Mouse (Mus musculus) WW6 (cell line): ENCODE measurements around the gene Ttc7b.

Experiments
- DNase-seq: peaks from one replicate; pipeline ENCODE4 v3.0.0-alpha.2; 2013; ENCODE audit warnings: low read depth, low spot score

Gene Ttc7b

GRCm38 (mm10) chr12:100276607-100277533 is 243.8 kb downstream of the Ttc7b start:
- DNase-seq: no peak

GRCm38 (mm10) chr12:100275850-100276249 is 244.8 kb downstream of the Ttc7b start:
- no peak for DNase-seq

GRCm38 (mm10) chr12:100273033-100273432 is 247.6 kb downstream of the Ttc7b start:
- no peak for DNase-seq

GRCm38 (mm10) chr12:100269967-100270662 is 250.5 kb downstream of the Ttc7b start:
- no peak for DNase-seq

- no peak for DNase-seq
Measured at GRCm38 (mm10) chr12:100268011-100268410, 252.6 kb downstream of the Ttc7b start.

- DNase-seq: no peak
Measured at GRCm38 (mm10) chr12:100265546-100266309, 254.9 kb downstream of the Ttc7b start.

- DNase-seq: no peak
Measured at GRCm38 (mm10) chr12:100264941-100265340, 255.7 kb downstream of the Ttc7b start.

- DNase-seq: no peak
Measured at GRCm38 (mm10) chr12:100262846-100263245, 257.8 kb downstream of the Ttc7b start.

- DNase-seq: no peak
Measured at GRCm38 (mm10) chr12:100261761-100262160, 258.9 kb downstream of the Ttc7b start.

- no peak for DNase-seq
Measured at GRCm38 (mm10) chr12:100260151-100260550, 260.5 kb downstream of the Ttc7b start.

GRCm38 (mm10) chr12:100257779-100258178 is 262.8 kb downstream of the Ttc7b start:
- no peak for DNase-seq

- no peak for DNase-seq
Measured at GRCm38 (mm10) chr12:100255441-100255949, 265.1 kb downstream of the Ttc7b start.

- no peak for DNase-seq
Measured at GRCm38 (mm10) chr12:100254471-100254870, 266.2 kb downstream of the Ttc7b start.
